Mouse (Mus musculus) spleen, adult 2 months (tissue): ENCODE results near the gene Pcnx.

Experiments used
- CTCF ChIP-seq: fragments of 200-500 bp; IDR thresholded peaks from 2 replicates; pipeline ENCODE4 v1.5.1; 2011; ENCODE audit warnings: mild to moderate bottlenecking, inconsistent platforms; ENCODE audit not compliant: insufficient read depth, insufficient read length, insufficient replicate concordance; ENCODE audit errors: extremely low read depth
- POLR2A ChIP-seq: fragments of 200-500 bp; IDR thresholded peaks from 2 replicates; pipeline ENCODE4 v1.6.1; 2011; ENCODE audit warnings: low read depth, low read length, inconsistent platforms

DNA sequence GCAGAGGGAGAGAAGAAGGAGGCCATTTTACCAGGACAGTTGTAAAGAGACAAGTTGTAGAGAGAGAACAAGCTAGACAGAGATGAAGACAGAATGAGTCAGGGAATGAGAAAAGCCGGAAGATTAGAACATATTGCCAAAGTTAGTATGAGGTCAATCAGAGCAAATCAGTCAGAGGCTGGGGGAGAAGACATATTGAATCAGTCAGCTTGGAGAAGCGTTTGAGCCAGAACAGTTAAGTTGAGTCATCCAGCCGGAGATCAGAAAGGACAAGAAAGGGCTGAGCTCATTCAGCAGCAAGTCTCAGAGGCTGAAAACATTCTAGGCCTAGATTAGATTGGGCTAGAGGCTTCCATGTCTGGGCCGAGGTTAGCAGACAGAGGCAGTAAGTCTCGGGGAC is 18.8 kb upstream of the Pcnx start:
- TF ChIP-seq POLR2A (no peak), CTCF (no peak)
